Mouse (Mus musculus): ENCODE results near the gene Vmn2r-ps159.
"Not testable (repeated sequence)": the region's sequence is repeated elsewhere in the genome, so short reads cannot be mapped to it uniquely, and the experiment has no call there.

Gene Vmn2r-ps159

GRCm38 (mm10) chr4:156330803-156331202 lies at the start of gene Vmn2r-ps159:
Vmn2r-ps159 (plus strand) TSS chr4:156331103.
- DNase-seq (ENCODE audit: low read depth, low spot score): not testable (repeated sequence)

DNA sequence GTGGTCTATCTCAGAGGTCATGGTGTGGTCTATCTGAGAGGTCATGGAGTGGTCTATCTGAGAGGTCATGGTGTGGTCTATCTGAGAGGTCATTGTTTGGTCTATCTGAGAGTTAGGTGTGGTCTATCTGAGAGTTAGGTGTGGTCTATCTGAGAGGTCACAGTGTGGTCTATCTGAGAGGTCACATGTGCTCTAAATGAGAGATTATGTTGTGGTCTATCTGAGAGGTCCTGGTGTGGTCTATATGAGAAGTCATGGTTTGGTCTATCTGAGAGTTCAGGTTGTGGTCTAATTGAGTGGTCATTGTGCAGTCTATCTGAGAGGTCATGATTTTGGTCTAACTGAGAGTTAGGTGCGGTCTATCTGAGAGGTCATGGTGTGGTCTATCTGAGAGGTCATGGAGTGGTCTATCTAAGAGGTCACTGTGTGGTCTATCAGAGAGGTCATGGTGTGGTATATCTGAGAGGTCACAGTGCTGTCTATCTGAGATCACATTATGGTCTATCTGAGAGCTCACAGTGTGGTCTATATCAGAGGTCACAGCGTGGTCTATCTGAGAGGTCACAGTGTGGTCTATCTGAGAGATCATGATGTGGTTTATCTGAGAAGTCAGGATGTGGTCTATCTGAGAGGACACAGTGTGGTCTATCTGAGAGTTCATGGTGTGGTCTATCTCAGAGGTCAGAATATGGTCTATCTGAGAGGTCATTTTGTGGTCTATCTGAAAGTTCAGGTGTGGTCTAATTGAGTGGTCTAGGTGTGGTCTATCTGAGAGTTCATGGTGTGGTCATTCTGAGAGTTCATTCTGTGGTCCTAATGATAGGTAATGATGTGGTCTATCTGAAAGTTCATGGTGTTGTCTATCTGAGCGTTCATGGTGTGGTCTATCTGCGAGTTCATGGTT lies 10.9 kb downstream of the Vmn2r-ps159 start:
- DNase-seq (ENCODE audit: low read depth, low spot score): not testable (repeated sequence)

GRCm38 (mm10) chr4:156342569-156343325 lies 11.8 kb downstream of the Vmn2r-ps159 start:
- peak; percentile 38 for DNase-seq (ENCODE audit: low read depth, low spot score)

DNA sequence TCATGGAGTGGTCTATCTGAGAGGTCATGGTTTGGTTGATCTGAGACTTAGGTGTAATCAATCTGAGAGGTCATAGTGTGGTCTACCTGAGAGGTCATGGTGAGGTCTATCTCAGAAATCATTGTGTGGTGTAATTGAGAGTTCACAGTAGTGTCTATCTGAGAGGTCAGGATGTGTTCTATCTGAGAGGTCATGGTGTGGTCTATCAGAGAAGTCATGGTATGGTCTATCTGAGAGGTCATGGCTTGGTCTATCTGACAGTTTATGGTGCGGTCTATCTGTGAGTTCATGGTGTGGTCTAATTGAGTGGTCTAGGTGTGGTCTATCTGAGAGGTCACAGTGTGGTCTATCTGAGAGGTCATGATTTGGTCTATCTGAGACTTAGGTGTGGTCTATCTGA lies 12.4 kb downstream of the Vmn2r-ps159 start:
- DNase-seq (ENCODE audit: low read depth, low spot score): no peak

- DNase-seq (ENCODE audit: low read depth, low spot score): not testable (repeated sequence)
Measured at GRCm38 (mm10) chr4:156356756-156357437, 26.0 kb downstream of the Vmn2r-ps159 start.
